Mouse (Mus musculus) hindbrain, embryonic 12.5 days (tissue): ENCODE measurements around the gene Fam193b. TPM values are rescaled to one million over a fixed set of nuclear protein-coding genes. Genes with fewer than 3 reads are reported as not detected.
"Not testable (repeated sequence)": the region's sequence is repeated elsewhere in the genome, so short reads cannot be mapped to it uniquely, and the experiment has no call there.

Experiments used
- ATAC-seq: fragments of 200-750 bp; cut with Nextera tagmentation; 2 replicates; pipeline ENCODE4 v1.8.0; 2017; ENCODE audit warnings: moderate TSS enrichment; ENCODE audit not compliant: low FRiP score
- H3K27ac ChIP-seq: fragments of 300-500 bp; sonication (generic); 2 replicates; pipeline ENCODE4 v1.5.1; 2016; ENCODE audit warnings: mild to moderate bottlenecking
- H3K27me3 ChIP-seq: fragments of 300-500 bp; sonication (generic); 2 replicates; pipeline ENCODE4 v1.6.1; 2016; ENCODE audit warnings: mild to moderate bottlenecking
- H3K36me3 ChIP-seq: fragments of 300-500 bp; sonication (generic); 2 replicates; pipeline ENCODE4 v1.6.1; 2016; ENCODE audit warnings: mild to moderate bottlenecking
- H3K4me1 ChIP-seq: fragments of 300-500 bp; sonication (generic); 2 replicates; pipeline ENCODE4 v1.6.1; 2016
- H3K4me2 ChIP-seq: fragments of 300-500 bp; sonication (generic); replicated peaks from 2 replicates; pipeline ENCODE4 v1.6.1; 2016; ENCODE audit warnings: mild to moderate bottlenecking
- H3K4me3 ChIP-seq: fragments of 300-500 bp; sonication (generic); 2 replicates; pipeline ENCODE4 v1.5.1; 2016; ENCODE audit warnings: mild to moderate bottlenecking
- H3K9ac ChIP-seq: fragments of 300-500 bp; sonication (generic); 2 replicates; pipeline ENCODE4 v1.6.1; 2016; ENCODE audit warnings: mild to moderate bottlenecking, moderate library complexity
- H3K9me3 ChIP-seq: fragments of 300-500 bp; sonication (generic); replicated peaks from 2 replicates; pipeline ENCODE4 v1.6.1; 2016; ENCODE audit warnings: mild to moderate bottlenecking
- WGBS: fragments of 180-500 bp; shearing (Covaris S2); methylation state at CpG from one replicate; pipeline ENCODE4 v1.1.7; 2016; 5-methylcytosine and 5-hydroxymethylcytosine counted together
- polyA plus RNA-seq: library from polyadenylated mRNA; unstranded; fragments of >200 nt; fragmentation: Nextera tagmentation; extraction: Ambion mirVana; gene quantifications from 2 replicates; pipeline ENCODE4 v1.2.1, GENCODE M21; 2016

Fam193b gene
- polyA plus RNA-seq, 1 experiment from 2014 or later = 71.9 TPM

DNA sequence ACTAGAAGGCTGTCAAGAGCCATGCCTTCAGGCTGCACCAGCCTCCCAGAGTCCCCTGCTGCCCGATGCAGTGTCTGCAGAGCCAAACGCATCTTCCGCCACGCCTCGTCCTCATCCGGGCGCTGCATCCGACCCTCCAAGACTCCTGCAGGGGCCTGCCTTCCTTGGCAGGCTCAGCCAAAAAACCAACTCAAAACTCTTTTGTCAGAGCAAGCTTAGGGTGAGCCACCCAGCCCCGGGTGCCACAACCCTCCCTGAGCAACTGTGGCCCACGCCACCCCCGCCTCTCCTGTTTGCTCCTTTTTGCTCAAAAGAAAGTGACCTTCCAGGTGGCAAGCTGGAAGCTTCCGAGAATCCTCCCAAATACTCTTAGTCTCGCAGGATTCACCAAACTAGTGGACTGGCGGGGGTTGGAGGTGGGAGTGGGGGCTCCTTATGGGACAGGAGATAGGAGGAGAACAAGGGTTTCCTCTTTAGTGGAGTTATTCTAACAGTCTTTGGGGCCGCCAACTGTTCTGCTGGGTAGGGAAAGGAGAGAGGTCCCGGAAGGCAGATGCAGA, 1.1 kb downstream of the Fam193b start:
- no peak for ATAC-seq
- Histone ChIP-seq H3K27ac (peak overlapping the region; percentile 93), H3K36me3 (peaks cover 12% of the 10 kb centered on the region; the same call in 1 of the 2 replicates), H3K27me3 (no peaks in the 10 kb centered on the region), H3K4me3 (peak overlapping the region; percentile 97), H3K4me2 (peak overlapping the region; percentile 95), H3K4me1 (peaks cover 25% of the 10 kb centered on the region), H3K9ac (peak overlapping the region; percentile 99), H3K9me3 (no peaks in the 10 kb centered on the region)
- whole genome bisulfite sequencing = 7% methylated on average over 16 of the region's 16 CpGs

DNA sequence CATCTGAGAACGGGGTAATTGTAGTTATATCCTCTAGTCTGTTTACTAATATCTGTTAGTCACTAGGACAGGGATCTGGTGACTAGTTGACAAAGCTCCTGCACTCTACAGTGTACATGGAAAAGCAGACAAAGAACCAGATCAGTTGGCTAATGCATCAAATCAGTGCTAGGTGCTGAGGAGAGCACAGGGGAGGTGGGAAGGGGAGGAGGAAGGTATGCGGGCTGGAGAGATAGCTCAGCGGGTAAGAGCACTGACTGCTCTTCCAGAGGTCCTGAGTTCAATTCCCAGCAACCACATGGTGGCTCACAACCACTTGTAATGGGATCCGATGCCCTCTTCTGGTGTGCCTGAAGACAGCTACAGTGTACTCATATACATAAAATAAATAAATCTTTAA, 2.4 kb downstream of the Fam193b start:
- not testable (repeated sequence) for ATAC-seq, H3K27ac ChIP-seq, H3K27me3 ChIP-seq, H3K9ac ChIP-seq, H3K4me2 ChIP-seq, H3K4me3 ChIP-seq, H3K9me3 ChIP-seq
- peaks cover 17% of the 10 kb centered on the region for H3K36me3 ChIP-seq
- peaks cover 25% of the 10 kb centered on the region for H3K4me1 ChIP-seq
- 92% methylated on average over 4 of the region's 4 CpGs for WGBS

DNA sequence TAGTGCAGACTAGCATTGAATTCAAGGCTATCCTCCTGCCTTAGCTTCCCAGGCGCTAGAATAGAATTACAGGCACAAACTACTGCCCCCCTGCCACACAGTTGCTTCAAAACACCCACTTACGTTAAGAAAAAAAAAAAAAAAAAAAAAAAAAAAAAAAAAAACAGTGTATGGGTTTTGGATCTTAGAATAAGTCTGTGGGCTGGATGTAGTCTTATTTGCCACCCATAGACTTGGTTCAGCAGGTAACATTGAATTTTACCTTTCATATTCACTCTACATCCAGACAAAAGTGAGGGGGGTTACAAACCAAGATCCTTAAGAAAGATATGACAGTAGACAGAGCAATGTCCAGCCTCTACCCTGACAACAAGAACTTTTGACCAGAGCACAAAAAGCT, 3.0 kb downstream of the Fam193b start:
- H3K4me2 ChIP-seq = no peak overlapping the region
- 94% methylated on average over 2 of the region's 2 CpGs for WGBS
- no peaks in the 10 kb centered on the region for H3K27me3 ChIP-seq
- H3K4me1 ChIP-seq = peaks cover 25% of the 10 kb centered on the region
- no peak overlapping the region for H3K27ac ChIP-seq
- no peak overlapping the region for H3K9ac ChIP-seq
- no peaks in the 10 kb centered on the region for H3K9me3 ChIP-seq
- no peak for ATAC-seq
- H3K4me3 ChIP-seq = no peak overlapping the region
- peaks cover 19% of the 10 kb centered on the region for H3K36me3 ChIP-seq

DNA sequence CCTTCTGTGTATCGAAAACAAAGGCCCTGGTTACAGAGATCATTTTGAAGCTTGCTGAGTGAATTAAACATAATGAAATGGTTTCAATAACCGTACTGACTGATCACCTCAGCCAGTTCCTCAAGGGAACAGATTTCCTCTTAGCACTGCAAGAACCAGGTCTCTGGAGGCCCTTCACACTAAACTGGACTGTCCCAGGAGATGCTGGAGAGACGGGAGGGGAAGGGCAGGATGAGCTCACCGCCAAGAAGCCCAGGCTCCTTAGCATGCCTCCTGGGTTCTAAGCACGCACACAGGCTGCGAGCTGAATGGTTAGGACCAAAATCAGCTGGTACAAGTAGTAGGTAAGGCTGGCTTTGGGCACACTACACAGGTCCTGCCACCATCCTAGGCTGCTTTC, 3.9 kb downstream of the Fam193b start:
- no peaks in the 10 kb centered on the region for H3K9me3 ChIP-seq
- ATAC-seq = no peak
- H3K27ac ChIP-seq = no peak overlapping the region
- H3K4me1 ChIP-seq = peaks cover 21% of the 10 kb centered on the region
- no peak overlapping the region for H3K4me2 ChIP-seq
- no peak overlapping the region for H3K9ac ChIP-seq
- H3K4me3 ChIP-seq = no peak overlapping the region
- WGBS = 85% methylated on average over 6 of the region's 6 CpGs
- H3K36me3 ChIP-seq = peaks cover 20% of the 10 kb centered on the region
- H3K27me3 ChIP-seq = no peaks in the 10 kb centered on the region

DNA sequence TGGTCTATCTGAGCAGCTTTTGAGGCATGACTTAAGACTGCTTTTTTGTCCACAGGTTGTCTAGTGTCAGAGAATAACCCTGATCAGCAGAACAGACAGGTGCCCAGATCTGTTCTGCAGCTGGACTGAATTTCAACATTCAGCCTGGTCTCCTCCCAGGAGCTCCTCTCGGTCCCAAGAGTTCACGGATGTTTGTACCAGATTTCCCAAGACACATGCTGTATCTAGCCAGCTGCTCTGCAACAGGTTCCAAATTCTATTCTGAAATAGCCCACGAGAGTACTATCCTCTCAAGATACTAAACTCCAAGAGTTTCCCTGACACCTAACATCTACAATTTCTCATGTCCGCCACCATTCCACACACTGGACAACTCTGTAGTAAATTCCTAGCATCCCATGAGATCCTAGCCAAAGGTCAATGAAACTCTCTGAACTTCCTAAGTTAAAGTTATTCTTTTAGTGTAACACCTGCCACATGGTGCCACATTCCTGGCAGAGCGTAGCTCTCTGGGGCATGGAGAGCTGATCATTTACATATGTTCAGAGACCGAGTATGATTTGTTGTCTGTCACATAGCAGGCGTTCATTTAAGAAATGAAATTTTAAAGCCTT, 7.5 kb downstream of the Fam193b start:
- WGBS = 77% methylated on average over 7 of the region's 7 CpGs
- ATAC-seq = no peak
- Histone ChIP-seq H3K4me2 (no peak overlapping the region), H3K9ac (no peak overlapping the region), H3K36me3 (peaks cover 23% of the 10 kb centered on the region), H3K4me1 (peaks cover 3% of the 10 kb centered on the region; the same call in 1 of the 2 replicates), H3K27ac (no peak overlapping the region), H3K9me3 (no peaks in the 10 kb centered on the region), H3K27me3 (no peaks in the 10 kb centered on the region), H3K4me3 (no peak overlapping the region)

DNA sequence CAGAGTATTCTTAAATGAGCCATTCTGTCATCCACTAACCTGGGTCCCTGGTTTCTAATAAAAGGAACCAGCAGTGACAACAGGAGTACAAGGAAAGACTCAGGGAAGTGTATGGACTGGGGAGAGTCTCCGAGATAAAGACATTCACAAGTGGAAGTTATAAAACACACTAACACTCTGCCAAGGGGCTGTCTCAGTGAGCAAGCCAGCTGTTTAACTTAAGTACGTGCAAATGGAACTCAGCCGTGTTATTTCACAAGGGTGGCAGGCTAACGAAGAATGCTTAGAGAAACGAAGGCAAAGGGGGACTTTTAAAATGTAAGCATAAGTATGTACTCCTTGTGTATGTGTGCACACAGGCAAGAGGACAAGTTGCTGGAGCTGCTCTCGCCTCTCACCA, 13.4 kb downstream of the Fam193b start:
- Histone ChIP-seq H3K36me3 (peaks cover 47% of the 10 kb centered on the region), H3K27me3 (no peaks in the 10 kb centered on the region), H3K9ac (no peak overlapping the region), H3K4me2 (no peak overlapping the region), H3K4me1 (no peaks in the 10 kb centered on the region), H3K27ac (no peak overlapping the region), H3K4me3 (no peak overlapping the region), H3K9me3 (no peaks in the 10 kb centered on the region)
- WGBS = 96% methylated on average over 6 of the region's 6 CpGs
- ATAC-seq = no peak

DNA sequence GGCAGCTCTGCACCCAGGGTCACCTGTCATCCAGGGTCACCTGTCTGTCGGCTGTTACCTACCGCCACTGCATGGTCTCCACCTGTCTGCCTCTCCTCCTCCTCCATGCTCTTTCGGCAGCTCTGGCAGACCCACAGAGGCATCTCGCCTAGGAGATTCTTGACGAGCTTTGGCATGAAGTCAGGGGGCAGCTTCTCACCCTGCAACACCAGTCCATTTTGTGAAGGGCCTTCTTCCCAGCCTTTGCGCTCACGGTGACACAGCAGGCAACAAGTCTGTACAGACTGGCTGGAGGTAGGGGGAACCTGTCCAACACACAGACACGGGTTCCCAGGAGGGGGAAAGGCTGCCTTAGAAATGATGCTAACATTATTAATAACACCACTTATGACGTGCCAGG, 15.0 kb downstream of the Fam193b start:
- no peaks in the 10 kb centered on the region for H3K4me1 ChIP-seq
- H3K27ac ChIP-seq = no peak overlapping the region
- no peak overlapping the region for H3K9ac ChIP-seq
- no peak overlapping the region for H3K4me2 ChIP-seq
- no peak overlapping the region for H3K4me3 ChIP-seq
- H3K27me3 ChIP-seq = no peaks in the 10 kb centered on the region
- 91% methylated on average over 9 of the region's 9 CpGs for WGBS
- no peaks in the 10 kb centered on the region for H3K9me3 ChIP-seq
- H3K36me3 ChIP-seq = peaks cover 57% of the 10 kb centered on the region
- ATAC-seq = no peak

DNA sequence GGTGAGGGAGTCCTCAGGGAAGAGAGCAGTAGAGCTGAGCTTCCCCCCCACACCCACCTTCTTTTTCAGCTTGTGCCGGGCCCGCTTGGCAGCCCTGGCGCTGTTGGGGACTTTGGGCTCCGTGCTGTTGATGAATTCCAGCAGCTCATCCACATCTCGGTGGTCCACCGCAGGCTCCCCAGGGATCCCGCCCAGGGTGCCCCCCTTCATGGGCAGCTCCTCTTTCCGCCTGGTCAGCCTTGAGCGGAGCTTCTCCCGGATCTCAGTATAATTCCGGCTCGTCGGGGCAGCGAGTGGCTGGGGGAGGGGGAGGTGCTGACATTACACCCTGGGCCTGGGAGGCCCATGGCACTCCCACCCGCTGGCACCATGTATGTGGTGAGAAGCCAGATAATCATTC, 21.9 kb downstream of the Fam193b start:
- H3K4me1 ChIP-seq = no peaks in the 10 kb centered on the region
- H3K27me3 ChIP-seq = no peaks in the 10 kb centered on the region
- H3K4me3 ChIP-seq = no peak overlapping the region
- H3K4me2 ChIP-seq = no peak overlapping the region
- no peak overlapping the region for H3K9ac ChIP-seq
- ATAC-seq = no peak
- H3K27ac ChIP-seq = no peak overlapping the region
- H3K9me3 ChIP-seq = no peaks in the 10 kb centered on the region
- 95% methylated on average over 15 of the region's 15 CpGs for WGBS
- peaks cover 94% of the 10 kb centered on the region for H3K36me3 ChIP-seq

DNA sequence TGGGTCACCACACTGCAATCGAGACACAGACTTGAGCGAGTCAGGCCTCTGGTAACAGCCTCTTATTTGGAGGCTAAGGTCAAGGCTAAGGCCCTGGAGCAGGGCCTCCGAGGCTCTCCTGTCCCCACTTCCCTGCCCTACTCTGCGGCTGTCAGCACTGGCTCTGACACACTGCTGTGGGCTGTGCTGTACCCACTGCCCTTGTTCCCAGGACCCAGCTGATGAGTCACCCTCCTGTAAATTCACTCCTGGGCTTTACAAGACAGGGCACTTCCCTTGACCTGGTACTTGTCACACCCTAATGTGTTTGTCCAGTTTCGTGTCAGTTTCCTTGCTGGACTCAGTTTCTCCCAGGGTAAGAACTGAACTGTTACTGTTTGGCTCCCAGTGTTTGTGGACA, 22.5 kb downstream of the Fam193b start:
- Histone ChIP-seq H3K9me3 (no peaks in the 10 kb centered on the region), H3K27ac (no peak overlapping the region), H3K4me2 (no peak overlapping the region), H3K4me1 (no peaks in the 10 kb centered on the region), H3K36me3 (peaks cover 94% of the 10 kb centered on the region), H3K9ac (no peak overlapping the region), H3K4me3 (no peak overlapping the region), H3K27me3 (no peaks in the 10 kb centered on the region)
- 89% methylated on average over 5 of the region's 5 CpGs for WGBS
- no peak for ATAC-seq

DNA sequence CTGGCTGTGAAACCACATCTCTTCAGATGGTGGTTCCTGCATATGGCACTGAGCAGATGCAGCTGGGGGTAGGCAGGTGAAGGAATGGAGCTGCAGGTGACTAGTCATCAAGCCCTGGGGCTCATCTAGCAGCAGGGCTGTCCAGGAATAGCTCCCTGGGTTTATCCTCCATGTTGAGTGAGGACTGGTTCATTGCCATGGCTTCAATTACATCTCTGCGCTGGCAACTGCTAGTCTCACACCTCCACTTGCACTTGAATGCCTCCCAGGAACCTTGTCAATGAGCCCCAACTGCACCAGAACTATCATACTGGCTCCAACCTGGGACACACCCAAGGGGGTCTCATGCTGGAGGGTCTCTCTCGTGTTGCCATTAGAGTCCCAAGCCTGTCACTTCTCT, 23.0 kb downstream of the Fam193b start:
- no peaks in the 10 kb centered on the region for H3K9me3 ChIP-seq
- no peak overlapping the region for H3K4me2 ChIP-seq
- H3K27ac ChIP-seq = no peak overlapping the region
- H3K36me3 ChIP-seq = peaks cover 94% of the 10 kb centered on the region
- no peaks in the 10 kb centered on the region for H3K4me1 ChIP-seq
- no peak overlapping the region for H3K4me3 ChIP-seq
- H3K9ac ChIP-seq = no peak overlapping the region
- no peak for ATAC-seq
- H3K27me3 ChIP-seq = no peaks in the 10 kb centered on the region
- WGBS = 92% methylated on average over 2 of the region's 2 CpGs

DNA sequence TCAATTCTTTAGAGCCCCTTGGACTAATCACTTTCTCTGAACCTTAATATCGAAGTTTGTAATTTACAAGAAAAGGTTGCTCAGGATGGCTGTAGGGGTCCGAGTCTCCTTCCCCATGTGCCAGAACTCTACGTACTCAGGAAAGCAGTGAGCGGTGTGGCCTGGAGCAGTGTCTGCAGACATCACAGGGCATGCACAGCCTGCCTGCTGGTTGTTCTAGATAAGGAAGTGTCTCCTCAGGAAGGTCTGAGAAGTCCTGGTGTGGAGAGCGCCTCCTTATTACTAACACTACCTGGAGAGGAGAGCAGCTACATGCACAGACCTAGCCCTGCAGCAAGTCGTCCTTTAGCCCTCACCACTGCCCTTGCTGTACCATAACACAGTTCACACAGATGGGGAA, 26.1 kb downstream of the Fam193b start:
- H3K4me2 ChIP-seq = no peak overlapping the region
- 90% methylated on average over 6 of the region's 6 CpGs for WGBS
- no peaks in the 10 kb centered on the region for H3K27me3 ChIP-seq
- H3K27ac ChIP-seq = no peak overlapping the region
- no peak for ATAC-seq
- H3K36me3 ChIP-seq = peaks cover 100% of the 10 kb centered on the region
- no peaks in the 10 kb centered on the region for H3K4me1 ChIP-seq
- H3K9ac ChIP-seq = no peak overlapping the region
- H3K9me3 ChIP-seq = no peaks in the 10 kb centered on the region
- H3K4me3 ChIP-seq = no peak overlapping the region

DNA sequence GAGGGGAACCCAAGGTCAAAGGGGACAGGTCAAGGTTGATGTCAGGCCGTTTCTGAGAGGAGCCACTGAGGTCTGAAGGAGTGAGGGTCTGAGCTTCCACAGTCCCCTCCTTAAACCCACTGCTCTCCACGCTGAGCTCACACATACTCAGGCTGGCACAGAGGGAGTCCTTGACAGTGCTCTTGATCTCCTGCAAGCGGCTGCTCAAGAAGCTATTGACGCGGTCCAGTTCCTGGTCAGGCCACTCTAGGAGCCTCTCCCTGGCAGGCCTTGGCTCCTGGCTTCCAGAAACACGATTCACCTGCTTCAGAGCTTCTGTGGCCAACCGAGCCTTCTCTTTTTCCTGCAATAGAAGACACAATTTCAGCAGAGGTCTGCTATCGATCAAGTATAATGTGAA, 27.5 kb downstream of the Fam193b start:
- Histone ChIP-seq H3K36me3 (peaks cover 100% of the 10 kb centered on the region), H3K27me3 (no peaks in the 10 kb centered on the region), H3K27ac (no peak overlapping the region), H3K9ac (no peak overlapping the region), H3K4me3 (no peak overlapping the region), H3K4me2 (no peak overlapping the region), H3K9me3 (no peaks in the 10 kb centered on the region), H3K4me1 (no peaks in the 10 kb centered on the region)
- 92% methylated on average over 8 of the region's 8 CpGs for WGBS
- ATAC-seq = no peak

DNA sequence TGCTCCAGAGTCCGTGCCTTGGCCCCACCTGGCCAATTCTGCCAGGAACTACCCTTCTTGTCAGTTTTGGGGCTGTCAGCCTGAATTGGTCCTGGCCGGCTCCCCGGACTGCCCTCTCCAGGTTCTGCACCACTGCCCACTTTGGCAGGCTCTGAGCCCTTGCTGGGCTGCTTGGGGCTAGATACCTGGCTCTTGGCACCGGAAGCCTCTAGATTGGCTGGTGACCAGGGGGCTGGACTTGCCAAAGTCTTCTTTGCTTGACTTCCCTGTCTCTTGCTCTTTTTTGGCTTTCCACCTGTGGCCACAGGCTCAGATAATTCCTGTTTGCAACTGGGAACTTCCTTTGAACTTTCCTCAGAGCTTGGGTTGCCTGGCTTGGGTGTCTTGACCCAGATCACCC, 28.0 kb downstream of the Fam193b start:
- Histone ChIP-seq H3K4me2 (no peak overlapping the region), H3K36me3 (peaks cover 99% of the 10 kb centered on the region), H3K4me1 (no peaks in the 10 kb centered on the region), H3K9me3 (no peaks in the 10 kb centered on the region), H3K27ac (no peak overlapping the region), H3K9ac (no peak overlapping the region), H3K27me3 (no peaks in the 10 kb centered on the region), H3K4me3 (no peak overlapping the region)
- no peak for ATAC-seq
- 100% methylated on average over 4 of the region's 4 CpGs for WGBS
